Mouse (Mus musculus) liver, embryonic 13.5 days (tissue): ENCODE results near the gene Rab44. TPM values are rescaled to one million over a fixed set of nuclear protein-coding genes. Genes with fewer than 3 reads are reported as not detected.

Experiments
- ATAC-seq: fragments of 200-750 bp; cut with Nextera tagmentation; 2 replicates; pipeline ENCODE4 v1.8.0; 2017; ENCODE audit warnings: low read depth, mild to moderate bottlenecking, moderate number of reproducible peaks, moderate library complexity
- DNase-seq: peaks from one replicate; pipeline ENCODE4 v3.0.0; 2022
- H3K27ac ChIP-seq: fragments of 300-500 bp; sonication (generic); 2 replicates; pipeline ENCODE4 v1.5.1; 2015; ENCODE audit warnings: moderate library complexity, mild to moderate bottlenecking, inconsistent platforms
- H3K27me3 ChIP-seq: fragments of 300-500 bp; sonication (generic); 2 replicates; pipeline ENCODE4 v1.6.1; 2015; ENCODE audit warnings: mild to moderate bottlenecking, inconsistent platforms
- H3K36me3 ChIP-seq: fragments of 300-500 bp; sonication (generic); 2 replicates; pipeline ENCODE4 v1.6.1; 2015; ENCODE audit warnings: mild to moderate bottlenecking, inconsistent platforms
- H3K4me1 ChIP-seq: fragments of 300-500 bp; sonication (generic); replicated peaks from 2 replicates; pipeline ENCODE4 v1.6.1; 2015; ENCODE audit warnings: inconsistent platforms
- H3K4me2 ChIP-seq: fragments of 300-500 bp; sonication (generic); 2 replicates; pipeline ENCODE4 v1.6.1; 2015; ENCODE audit warnings: inconsistent platforms, mild to moderate bottlenecking, moderate library complexity
- H3K4me3 ChIP-seq: fragments of 300-500 bp; sonication (generic); replicated peaks from 2 replicates; pipeline ENCODE4 v1.5.1; 2015; ENCODE audit warnings: mild to moderate bottlenecking, inconsistent platforms
- H3K9ac ChIP-seq: fragments of 300-500 bp; sonication (generic); 2 replicates; pipeline ENCODE4 v1.6.1; 2015; ENCODE audit warnings: mild to moderate bottlenecking, inconsistent platforms
- H3K9me3 ChIP-seq: fragments of 300-500 bp; sonication (generic); replicated peaks from 2 replicates; pipeline ENCODE4 v1.6.1; 2016; ENCODE audit warnings: inconsistent platforms
- WGBS: fragments of 180-500 bp; shearing (Covaris S2); methylation state at CpG from one replicate; pipeline ENCODE4 v1.1.7; 2015; ENCODE audit not compliant: insufficient replicate concordance; 5-methylcytosine and 5-hydroxymethylcytosine counted together
- polyA plus RNA-seq: library from polyadenylated mRNA; unstranded; fragments of >200 nt; fragmentation: Nextera tagmentation; extraction: Ambion mirVana; gene quantifications from 2 replicates; pipeline ENCODE4 v1.2.1, GENCODE M21; 2015

Rab44 gene
- polyA plus RNA-seq, 1 experiment from 2014 or later: 5.3 TPM

DNA sequence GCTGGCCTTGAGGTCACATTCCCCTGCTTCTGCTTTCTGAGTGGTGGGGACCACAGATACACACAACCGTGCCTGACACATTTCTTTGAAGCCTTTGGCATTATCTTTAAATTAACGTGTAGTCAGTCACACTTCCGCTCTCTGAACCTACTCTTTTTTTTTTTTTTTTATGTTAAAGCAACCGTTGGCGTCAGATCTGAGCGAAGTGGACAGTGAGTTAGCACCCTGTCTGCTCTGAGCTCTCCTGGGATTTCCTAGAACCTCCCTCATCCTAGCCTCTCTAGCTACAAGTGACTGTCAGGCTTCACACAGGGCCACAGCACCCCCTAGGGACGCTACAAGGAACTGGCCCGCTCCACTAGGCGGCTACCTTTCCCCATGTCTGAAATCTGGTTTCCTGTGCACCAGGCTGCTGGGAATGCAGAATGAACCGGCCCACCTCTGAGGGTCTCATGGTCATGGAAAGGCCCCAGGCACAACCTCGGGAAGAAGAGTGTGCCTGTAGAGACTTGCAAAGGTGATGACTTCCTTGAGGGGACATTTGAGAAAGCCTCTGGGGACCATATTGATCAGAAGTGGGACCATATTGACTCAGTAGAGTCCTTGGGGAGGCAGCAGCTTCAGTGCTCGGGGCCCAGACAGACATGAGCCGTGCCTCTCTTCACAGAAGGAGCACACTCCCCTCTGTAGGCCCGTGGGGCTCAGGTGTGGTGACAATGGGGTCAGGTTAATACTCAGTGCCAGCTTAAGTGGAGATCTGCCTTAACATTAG is 57.2 kb downstream of the Rab44 start:
- ATAC-seq: no peak; the same call in 1 of the 2 replicates
- H3K36me3 ChIP-seq: no peaks in the 10 kb centered on the region
- 5% methylated on average over 14 of the region's 14 CpGs for WGBS
- H3K27ac ChIP-seq: no peak overlapping the region
- H3K9ac ChIP-seq: no peak overlapping the region
- peaks cover 15% of the 10 kb centered on the region for H3K4me1 ChIP-seq
- no peak overlapping the region for H3K4me2 ChIP-seq
- no peaks in the 10 kb centered on the region for H3K27me3 ChIP-seq
- H3K9me3 ChIP-seq: no peaks in the 10 kb centered on the region
- no peak overlapping the region for H3K4me3 ChIP-seq
- peak; percentile 55 for DNase-seq

DNA sequence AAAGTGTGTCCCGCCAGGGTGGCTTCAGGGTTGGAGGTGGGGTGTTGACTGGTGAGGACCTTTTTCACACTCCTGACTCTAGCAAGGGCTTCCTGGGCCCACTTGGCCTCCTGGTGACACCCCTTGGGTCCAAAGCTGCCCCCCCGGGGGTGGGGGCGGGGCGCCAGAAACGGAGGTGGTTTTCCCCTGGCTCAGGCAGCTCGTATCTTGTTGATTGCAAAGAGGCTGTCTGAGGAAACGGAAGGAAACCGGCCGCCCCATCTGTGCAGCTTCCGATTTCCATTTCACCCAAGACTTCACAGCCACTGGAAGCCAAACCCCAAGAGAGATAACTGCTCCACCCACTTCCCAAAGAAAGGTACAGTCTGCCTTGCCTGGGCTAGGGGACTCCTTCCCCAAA is 58.1 kb downstream of the Rab44 start:
- no peak overlapping the region for H3K4me3 ChIP-seq
- H3K4me2 ChIP-seq: peak overlapping the region; percentile 21; the same call in 1 of the 2 replicates
- H3K27me3 ChIP-seq: no peaks in the 10 kb centered on the region
- H3K9me3 ChIP-seq: no peaks in the 10 kb centered on the region
- ATAC-seq (no peak), DNase-seq (peak; percentile 36)
- H3K4me1 ChIP-seq: peaks cover 12% of the 10 kb centered on the region
- peak overlapping the region; percentile 0; the same call in 1 of the 2 replicates for H3K9ac ChIP-seq
- H3K27ac ChIP-seq: no peak overlapping the region
- WGBS: 9% methylated on average over 10 of the region's 10 CpGs
- no peaks in the 10 kb centered on the region for H3K36me3 ChIP-seq

DNA sequence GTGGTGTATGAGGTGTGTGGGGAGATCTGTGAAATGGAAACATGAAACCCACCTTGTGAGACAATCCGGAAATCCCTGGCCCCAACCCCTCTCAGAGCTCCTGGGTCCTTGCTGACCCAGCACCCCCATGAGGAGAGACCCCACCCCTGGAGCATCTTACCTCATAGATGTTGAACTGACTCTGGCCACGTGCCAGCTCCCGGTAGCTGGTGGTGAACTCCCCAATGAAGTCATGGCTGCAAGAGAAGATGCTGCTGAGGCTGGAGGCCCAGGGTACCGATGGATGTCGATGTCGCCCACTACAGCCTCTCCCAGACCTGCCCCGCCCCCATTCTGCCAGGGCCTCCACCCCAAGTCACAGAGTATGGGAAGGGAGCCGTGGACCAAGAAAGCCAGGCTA is 59.2 kb downstream of the Rab44 start:
- Histone ChIP-seq H3K4me3 (no peak overlapping the region), H3K36me3 (no peaks in the 10 kb centered on the region), H3K9me3 (no peaks in the 10 kb centered on the region), H3K9ac (no peak overlapping the region), H3K4me2 (no peak overlapping the region), H3K4me1 (peaks cover 12% of the 10 kb centered on the region), H3K27ac (no peak overlapping the region), H3K27me3 (no peaks in the 10 kb centered on the region)
- 69% methylated on average over 8 of the region's 8 CpGs for WGBS
- ATAC-seq: no peak
- DNase-seq: no peak

DNA sequence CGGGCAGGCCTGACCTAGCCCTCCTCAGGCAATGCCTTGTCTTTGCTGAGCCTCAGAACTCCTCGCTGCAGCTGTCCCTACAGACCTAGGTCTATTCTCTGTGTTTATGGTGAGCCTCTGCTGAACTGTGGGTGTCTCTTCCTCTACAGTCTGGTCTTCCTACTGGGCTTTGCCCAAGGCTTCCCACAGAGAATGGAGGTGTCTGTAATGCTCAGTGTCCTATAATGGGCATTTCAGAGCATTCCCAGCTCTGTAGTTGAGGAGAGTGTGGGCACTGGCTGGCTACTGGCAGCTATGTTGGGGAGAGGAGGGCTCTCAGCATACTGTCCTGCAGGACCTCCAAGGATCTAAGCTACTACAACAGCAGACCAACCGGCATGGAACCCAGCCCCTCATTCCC is 61.7 kb downstream of the Rab44 start:
- 39% methylated on average over 3 of the region's 3 CpGs for WGBS
- no peak overlapping the region for H3K4me3 ChIP-seq
- no peaks in the 10 kb centered on the region for H3K27me3 ChIP-seq
- DNase-seq: no peak
- H3K27ac ChIP-seq: no peak overlapping the region
- H3K9ac ChIP-seq: no peak overlapping the region
- no peak for ATAC-seq
- H3K4me2 ChIP-seq: no peak overlapping the region
- no peaks in the 10 kb centered on the region for H3K36me3 ChIP-seq
- no peaks in the 10 kb centered on the region for H3K9me3 ChIP-seq
- peaks cover 12% of the 10 kb centered on the region for H3K4me1 ChIP-seq

DNA sequence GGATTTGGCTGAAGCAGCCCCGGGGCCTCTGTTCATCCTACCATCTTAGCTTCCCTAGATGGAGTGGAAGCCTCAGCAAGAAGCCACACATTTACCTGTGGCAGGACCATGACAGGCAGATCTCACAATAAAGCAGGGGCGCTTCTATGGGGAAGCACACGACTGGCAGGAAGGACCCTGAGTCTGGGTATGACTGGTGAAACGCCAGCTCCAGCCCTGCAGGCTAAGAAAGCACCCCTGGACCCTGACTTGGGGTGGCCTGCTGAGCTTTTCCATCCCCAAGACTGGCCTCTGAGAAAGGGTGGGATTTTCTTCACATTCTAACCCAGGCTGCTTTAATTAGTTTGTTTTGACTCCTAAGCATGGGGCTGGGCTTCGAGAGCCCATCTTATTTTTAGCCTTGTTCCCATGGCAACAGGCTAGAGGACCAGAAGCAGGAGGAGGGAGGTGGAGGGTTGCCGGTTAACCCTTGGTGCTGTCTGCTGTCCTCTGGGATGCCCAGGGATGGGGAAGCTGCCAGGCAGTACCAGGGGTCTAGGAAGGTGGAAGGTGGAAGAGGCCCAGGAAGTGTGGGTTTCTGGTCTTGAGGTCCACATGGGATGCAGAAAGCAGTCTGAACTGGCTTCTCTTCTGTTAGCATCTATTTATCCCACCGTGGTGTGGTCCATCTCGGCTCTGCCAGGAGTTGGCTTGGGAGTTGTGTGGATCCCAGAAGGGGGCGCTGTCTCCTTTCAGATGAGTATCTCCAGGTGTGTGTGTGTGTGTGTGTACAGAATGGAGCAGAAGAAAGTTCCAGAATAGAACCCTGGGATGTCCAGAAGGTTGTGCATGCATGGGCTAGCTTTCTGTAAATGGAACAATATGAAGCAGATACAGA is 62.7 kb downstream of the Rab44 start:
- ATAC-seq (no peak), DNase-seq (no peak)
- Histone ChIP-seq H3K9ac (no peak overlapping the region), H3K4me1 (peaks cover 10% of the 10 kb centered on the region), H3K27ac (no peak overlapping the region), H3K27me3 (no peaks in the 10 kb centered on the region), H3K4me3 (no peak overlapping the region), H3K4me2 (no peak overlapping the region), H3K36me3 (no peaks in the 10 kb centered on the region), H3K9me3 (no peaks in the 10 kb centered on the region)
- WGBS: 22% methylated on average over 9 of the region's 9 CpGs

DNA sequence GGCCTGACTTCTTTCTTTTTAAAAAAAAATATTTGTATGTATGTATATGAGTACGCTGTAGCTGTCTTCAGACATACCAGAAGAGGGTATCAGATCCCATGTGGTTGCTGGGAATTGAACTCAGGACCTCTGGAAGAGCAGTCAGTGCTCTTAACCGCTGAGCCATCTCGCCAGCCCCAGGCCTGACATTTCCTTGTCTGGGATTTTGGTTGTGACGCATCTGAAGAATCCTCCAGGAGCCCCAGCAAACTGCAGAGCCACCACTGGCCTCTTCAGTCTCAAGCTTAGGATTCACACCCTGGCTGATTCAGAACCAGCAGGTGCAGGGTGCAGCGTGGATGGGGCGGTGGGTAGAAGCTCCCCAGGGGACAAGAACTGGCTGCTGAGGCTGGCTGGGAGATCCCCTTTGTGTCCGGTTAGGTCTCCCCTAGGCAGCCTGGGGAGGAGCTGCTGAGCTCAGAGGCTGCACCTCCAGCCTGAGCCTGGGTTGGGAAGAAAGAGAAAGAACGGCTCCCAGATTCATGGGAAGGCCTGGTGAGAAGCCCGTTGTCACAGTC is 64.6 kb downstream of the Rab44 start:
- Histone ChIP-seq H3K9ac (no peak overlapping the region), H3K36me3 (no peaks in the 10 kb centered on the region), H3K9me3 (no peaks in the 10 kb centered on the region), H3K27ac (no peak overlapping the region), H3K4me2 (no peak overlapping the region), H3K27me3 (no peaks in the 10 kb centered on the region), H3K4me3 (no peak overlapping the region), H3K4me1 (peaks cover 8% of the 10 kb centered on the region; the same call in 1 of the 2 replicates)
- DNase-seq (no peak), ATAC-seq (no peak)
- WGBS: 67% methylated on average over 9 of the region's 9 CpGs

DNA sequence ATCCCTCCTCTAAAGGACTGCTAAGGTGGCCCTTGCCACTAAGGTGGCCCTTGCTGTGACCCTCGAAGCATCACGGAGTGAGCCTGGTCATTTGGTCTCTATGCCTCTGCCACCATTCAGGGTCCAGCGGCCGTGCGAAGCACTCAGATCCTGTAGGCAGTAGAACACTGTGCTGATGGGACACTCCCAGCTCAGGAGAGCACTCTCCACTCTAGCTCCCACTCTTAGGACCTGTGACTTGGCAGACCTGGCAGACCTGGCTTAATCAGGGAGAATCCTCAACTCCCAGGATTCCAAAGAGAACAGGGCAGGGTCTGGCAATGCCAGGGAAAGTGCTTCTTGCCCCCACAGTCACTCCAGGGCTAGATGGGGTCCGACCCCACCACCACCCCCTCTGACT is 66.0 kb downstream of the Rab44 start:
- DNase-seq (no peak), ATAC-seq (no peak)
- no peak overlapping the region for H3K9ac ChIP-seq
- no peaks in the 10 kb centered on the region for H3K36me3 ChIP-seq
- H3K27me3 ChIP-seq: no peaks in the 10 kb centered on the region
- H3K4me3 ChIP-seq: no peak overlapping the region
- H3K27ac ChIP-seq: no peak overlapping the region
- 77% methylated on average over 6 of the region's 6 CpGs for WGBS
- no peaks in the 10 kb centered on the region for H3K9me3 ChIP-seq
- no peak overlapping the region for H3K4me2 ChIP-seq
- H3K4me1 ChIP-seq: peaks cover 8% of the 10 kb centered on the region; the same call in 1 of the 2 replicates

DNA sequence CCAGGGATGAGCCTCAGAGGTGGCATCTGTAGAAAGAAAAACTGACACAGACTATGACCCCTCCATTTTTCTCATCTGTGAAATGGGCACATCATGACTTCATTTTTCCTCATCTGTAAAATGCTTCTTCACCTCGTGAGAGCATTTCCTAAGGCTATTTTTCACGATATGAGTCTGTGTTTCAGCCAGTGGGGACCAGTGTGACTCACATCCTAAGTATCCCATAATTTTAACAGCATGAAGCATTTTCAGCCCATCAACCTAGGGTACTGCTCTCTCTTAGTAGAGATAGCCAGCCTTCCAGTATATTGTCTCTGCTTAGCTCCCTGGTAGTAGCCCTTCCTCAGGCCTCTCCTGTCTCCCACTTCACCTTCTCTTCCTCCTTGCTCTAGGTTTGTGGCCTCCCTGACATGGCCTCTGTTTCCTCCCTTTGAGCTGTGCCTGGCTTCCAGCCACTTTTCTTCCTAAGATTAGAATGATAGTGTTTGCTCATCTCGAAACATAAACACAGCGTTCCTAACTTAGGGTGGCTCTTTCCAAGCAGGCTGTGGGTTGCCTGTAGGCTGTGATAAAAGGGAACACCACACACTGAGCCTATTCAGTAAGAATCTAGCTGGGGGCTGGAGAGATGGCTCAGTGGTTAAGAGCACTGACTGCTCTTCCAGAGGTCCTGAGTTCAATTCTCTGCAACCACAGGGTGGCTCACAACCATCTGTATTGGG is 66.6 kb downstream of the Rab44 start:
- no peaks in the 10 kb centered on the region for H3K36me3 ChIP-seq

DNA sequence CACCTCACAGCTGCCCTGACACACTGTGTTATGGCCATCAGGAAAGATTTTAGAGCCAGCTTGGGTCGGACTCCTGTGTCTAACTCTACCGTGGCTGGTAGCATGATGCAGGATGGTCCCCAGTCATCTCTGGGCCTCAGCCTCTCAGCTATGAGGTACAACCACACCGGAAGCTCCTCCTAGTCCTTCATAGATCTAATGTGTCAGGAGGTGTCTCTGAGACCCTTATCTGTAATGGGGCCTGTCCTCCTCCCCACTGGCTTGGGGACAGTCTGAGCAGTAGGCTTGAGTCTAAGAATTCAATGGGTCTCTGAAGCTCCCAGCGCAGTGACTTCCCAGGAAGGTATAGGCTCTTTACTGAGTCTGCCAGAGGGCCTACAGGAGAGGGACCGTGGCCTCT is 67.8 kb downstream of the Rab44 start:
- H3K4me1 ChIP-seq: peaks cover 8% of the 10 kb centered on the region; the same call in 1 of the 2 replicates
- no peak overlapping the region for H3K4me3 ChIP-seq
- H3K27ac ChIP-seq: no peak overlapping the region
- H3K9me3 ChIP-seq: no peaks in the 10 kb centered on the region
- no peaks in the 10 kb centered on the region for H3K36me3 ChIP-seq
- no peak for ATAC-seq
- H3K4me2 ChIP-seq: no peak overlapping the region
- no peak for DNase-seq
- H3K27me3 ChIP-seq: no peaks in the 10 kb centered on the region
- WGBS: 43% methylated on average over 5 of the region's 5 CpGs
- no peak overlapping the region for H3K9ac ChIP-seq

More for the DNA sequence above, 66.6 kb downstream of the Rab44 start:
- Histone ChIP-seq H3K9me3 (no peaks in the 10 kb centered on the region), H3K4me3 (no peak overlapping the region), H3K9ac (no peak overlapping the region), H3K27ac (no peak overlapping the region), H3K27me3 (no peaks in the 10 kb centered on the region), H3K4me2 (no peak overlapping the region), H3K4me1 (peaks cover 8% of the 10 kb centered on the region; the same call in 1 of the 2 replicates)
- DNase-seq (no peak), ATAC-seq (no peak)
- 44% methylated on average over 4 of the region's 4 CpGs for WGBS

DNA sequence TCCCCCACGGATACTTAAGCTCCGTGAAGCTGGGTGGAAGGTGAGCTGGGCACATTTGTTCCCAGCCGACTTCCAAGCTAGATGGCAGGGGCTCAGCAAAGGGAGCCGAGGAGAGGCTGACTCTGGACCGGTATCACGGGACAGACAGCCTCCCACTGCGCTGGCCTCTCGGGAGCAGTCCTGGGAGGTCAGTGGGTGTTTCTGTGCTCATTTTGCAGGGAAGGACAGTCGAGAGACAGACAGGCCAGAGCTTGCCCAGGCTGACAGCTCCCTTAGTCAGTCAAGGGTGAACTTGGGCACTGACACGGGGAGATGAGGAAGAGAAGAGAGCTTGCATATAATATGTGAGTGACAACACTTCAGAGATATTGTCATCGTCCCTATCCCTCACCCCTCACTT is 69.2 kb downstream of the Rab44 start:
- no peak for DNase-seq
- Histone ChIP-seq H3K4me3 (no peak overlapping the region), H3K9ac (no peak overlapping the region), H3K4me2 (no peak overlapping the region), H3K9me3 (no peaks in the 10 kb centered on the region), H3K36me3 (no peaks in the 10 kb centered on the region), H3K4me1 (peaks cover 8% of the 10 kb centered on the region; the same call in 1 of the 2 replicates), H3K27ac (no peak overlapping the region), H3K27me3 (0 out of 2 replicates have a peak, but pooled peaks cover under 1% of the 10 kb centered on the region)
- ATAC-seq: no peak
- 62% methylated on average over 11 of the region's 11 CpGs for WGBS
